Mouse (Mus musculus) stomach, embryonic 16.5 days (tissue): ENCODE results near the gene Vezt. TPM values are rescaled to one million over a fixed set of nuclear protein-coding genes. Genes with fewer than 3 reads are reported as not detected.

ENCODE experiments used
- ATAC-seq: fragments of 200-750 bp; cut with Nextera tagmentation; 2 replicates; pipeline ENCODE4 v1.8.0; 2017; ENCODE audit warnings: moderate number of reproducible peaks, moderate TSS enrichment; ENCODE audit not compliant: insufficient read depth, low FRiP score
- H3K27ac ChIP-seq: fragments of 300-500 bp; sonication (generic); 2 replicates; pipeline ENCODE4 v1.5.1; 2014; ENCODE audit warnings: low read length
- H3K27me3 ChIP-seq: fragments of 300-500 bp; sonication (generic); 2 replicates; pipeline ENCODE4 v1.6.1; 2014; ENCODE audit warnings: low read length, control low read depth, mixed read lengths; ENCODE audit not compliant: control insufficient read depth, insufficient read depth
- H3K36me3 ChIP-seq: fragments of 300-500 bp; sonication (generic); 2 replicates; pipeline ENCODE4 v1.6.1; 2014; ENCODE audit warnings: low read length; ENCODE audit not compliant: control insufficient read depth, insufficient read depth
- H3K4me1 ChIP-seq: fragments of 300-500 bp; sonication (generic); 2 replicates; pipeline ENCODE4 v1.6.1; 2014; ENCODE audit warnings: low read length, control low read depth, mixed read lengths; ENCODE audit not compliant: control insufficient read depth, insufficient read depth
- H3K4me2 ChIP-seq: fragments of 300-500 bp; sonication (generic); 2 replicates; pipeline ENCODE4 v1.6.1; 2014; ENCODE audit warnings: low read depth, low read length, mixed read lengths
- H3K4me3 ChIP-seq: fragments of 300-500 bp; sonication (generic); replicated peaks from 2 replicates; pipeline ENCODE4 v1.5.1; 2014; ENCODE audit warnings: mild to moderate bottlenecking, low read length
- H3K9ac ChIP-seq: fragments of 300-500 bp; sonication (generic); 2 replicates; pipeline ENCODE4 v1.6.1; 2014; ENCODE audit warnings: low read length
- H3K9me3 ChIP-seq: fragments of 300-500 bp; sonication (generic); replicated peaks from 2 replicates; pipeline ENCODE4 v1.6.1; 2016; ENCODE audit warnings: low read length, control low read depth; ENCODE audit not compliant: control insufficient read depth
- WGBS: fragments of 180-500 bp; shearing (Covaris S2); extraction: QIAGEN DNeasy Blood & Tissue Kit; methylation state at CpG from one replicate; pipeline ENCODE4 v1.1.7; 2014; 5-methylcytosine and 5-hydroxymethylcytosine counted together
- polyA plus RNA-seq: library from polyadenylated mRNA; unstranded; fragments of >200 nt; fragmentation: Nextera tagmentation; extraction: Ambion mirVana; gene quantifications from 2 replicates; pipeline ENCODE4 v1.2.1, GENCODE M21; 2015

Gene Vezt
- 26.4 and 27.4 TPM in 2 replicates for polyA plus RNA-seq

DNA sequence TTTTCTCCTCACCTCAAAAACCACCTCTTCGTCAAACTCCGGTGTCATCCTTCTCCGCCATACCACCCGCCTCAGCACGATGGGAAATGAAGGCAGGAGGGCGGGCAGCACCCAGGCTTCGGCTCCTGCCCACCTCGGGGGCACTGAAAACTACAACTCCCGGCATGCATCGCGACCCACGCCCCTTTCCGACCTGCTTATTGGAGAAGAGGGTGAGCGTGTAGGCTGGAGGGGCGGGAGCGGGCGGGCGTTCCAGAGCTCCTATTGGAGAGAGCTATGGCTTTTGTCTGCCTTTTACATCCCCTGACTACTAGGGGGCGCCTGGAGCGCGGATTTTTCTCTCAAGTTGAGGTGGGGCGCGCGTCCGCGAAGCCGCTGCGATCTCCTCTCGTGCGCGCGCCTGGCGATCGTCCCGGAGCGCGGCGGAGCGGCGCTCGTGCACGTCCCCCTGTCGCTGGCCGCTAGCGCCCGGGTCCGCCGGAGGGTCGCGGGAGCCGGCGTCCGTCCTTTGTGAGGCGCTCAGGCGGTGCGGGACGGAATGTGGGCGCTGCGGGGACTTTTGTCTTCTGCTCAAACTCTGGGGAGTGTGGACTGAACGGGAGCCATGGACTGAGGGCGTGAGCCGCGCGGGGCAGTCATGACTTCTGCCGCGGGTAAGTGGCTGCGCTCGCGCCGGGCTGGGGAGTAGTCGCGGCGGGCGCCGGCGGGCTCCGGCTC, at the start of gene Vezt, which contains the start of gene Fgd6:
Gene Vezt, minus strand, starts transcription at position 160 of the 717 bp plus-strand sequence.
Gene Fgd6, plus strand, starts transcription at position 344 of the 717 bp plus-strand sequence.
- H3K9ac ChIP-seq: peak within 1 kb of the TSS; percentile 94
- H3K27me3 ChIP-seq: no peaks in the 10 kb centered on the region
- peak within 1 kb of the TSS; percentile 75 for H3K27ac ChIP-seq
- no peaks in the 10 kb centered on the region for H3K36me3 ChIP-seq
- H3K4me2 ChIP-seq: peak within 1 kb of the TSS; percentile 80
- H3K4me3 ChIP-seq: peak within 1 kb of the TSS; percentile 86
- peaks cover 11% of the 10 kb centered on the region for H3K4me1 ChIP-seq
- no peaks in the 10 kb centered on the region for H3K9me3 ChIP-seq
- peak; percentile 99 for ATAC-seq
- under 1% methylated on average over 77 of the region's 77 CpGs for WGBS

DNA sequence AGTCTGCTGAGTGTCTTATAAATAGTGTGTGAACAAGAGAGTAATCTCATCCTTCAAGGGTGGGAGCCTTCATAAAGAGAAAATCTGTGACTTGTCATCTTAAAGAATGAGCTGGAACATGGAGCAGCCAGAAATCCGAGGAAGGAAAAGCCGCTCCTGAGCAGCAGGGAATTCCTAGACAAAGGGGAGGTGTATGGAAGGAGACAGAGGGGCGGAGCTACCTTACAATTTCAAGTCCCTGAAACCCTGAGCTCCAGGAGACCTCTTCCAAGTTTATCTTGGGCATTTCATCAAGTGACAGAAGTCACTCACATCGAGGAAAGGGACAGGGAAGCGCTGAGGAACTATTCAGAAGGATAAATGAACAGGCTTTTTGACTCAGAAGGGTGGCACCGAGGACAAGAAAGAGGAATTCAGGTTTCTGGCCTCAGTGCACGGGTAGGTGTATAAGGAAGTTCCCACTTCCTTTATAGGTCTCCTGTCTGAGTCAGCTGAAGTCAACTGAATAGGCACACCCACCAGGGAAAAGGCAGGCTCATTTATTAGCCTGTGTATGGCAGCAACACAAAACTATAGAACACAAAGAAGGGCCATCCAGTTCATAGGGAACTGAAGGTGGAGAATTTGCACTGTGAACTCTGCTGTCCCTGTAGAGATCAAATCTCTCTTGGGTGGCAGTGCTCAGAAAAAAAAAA, 46.6 kb upstream of the Vezt start:
- H3K27ac ChIP-seq: peak overlapping the region; percentile 83

DNA sequence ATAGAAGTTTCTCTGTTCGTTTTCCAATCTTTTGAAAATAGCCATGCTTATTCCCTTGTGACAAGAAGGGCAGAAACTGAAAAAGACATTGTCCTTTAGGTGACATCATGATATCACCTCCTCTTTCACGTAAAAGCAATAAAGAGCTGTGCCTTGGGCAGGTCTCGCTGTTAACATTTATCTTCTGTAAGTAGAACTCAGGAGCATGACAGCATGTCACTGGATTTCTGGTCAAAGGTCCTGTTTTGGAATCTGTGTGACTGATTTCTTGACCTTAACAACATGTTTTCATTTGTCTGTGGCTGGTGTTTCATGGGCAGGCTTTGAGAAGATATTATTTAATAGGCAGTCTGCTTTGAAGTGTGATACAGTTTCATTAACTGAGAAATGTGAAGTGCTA, 45.1 kb upstream of the Vezt start:
- Histone ChIP-seq H3K9ac (no peak overlapping the region), H3K4me2 (no peak overlapping the region), H3K9me3 (no peaks in the 10 kb centered on the region), H3K36me3 (no peaks in the 10 kb centered on the region), H3K27me3 (no peaks in the 10 kb centered on the region), H3K27ac (no peak overlapping the region), H3K4me1 (peaks cover 5% of the 10 kb centered on the region; the same call in 1 of the 2 replicates), H3K4me3 (no peak overlapping the region)
- 66% methylated on average over 3 of the region's 3 CpGs for WGBS
- ATAC-seq: no peak

More for the DNA sequence above, 46.6 kb upstream of the Vezt start:
- Histone ChIP-seq H3K4me1 (peaks cover 5% of the 10 kb centered on the region; the same call in 1 of the 2 replicates), H3K9ac (no peak overlapping the region), H3K4me3 (no peak overlapping the region), H3K4me2 (peak overlapping the region; percentile 25; the same call in 1 of the 2 replicates), H3K9me3 (no peaks in the 10 kb centered on the region), H3K36me3 (no peaks in the 10 kb centered on the region), H3K27me3 (no peaks in the 10 kb centered on the region)
- WGBS: 34% methylated on average over 7 of the region's 7 CpGs
- ATAC-seq: peak; percentile 80

DNA sequence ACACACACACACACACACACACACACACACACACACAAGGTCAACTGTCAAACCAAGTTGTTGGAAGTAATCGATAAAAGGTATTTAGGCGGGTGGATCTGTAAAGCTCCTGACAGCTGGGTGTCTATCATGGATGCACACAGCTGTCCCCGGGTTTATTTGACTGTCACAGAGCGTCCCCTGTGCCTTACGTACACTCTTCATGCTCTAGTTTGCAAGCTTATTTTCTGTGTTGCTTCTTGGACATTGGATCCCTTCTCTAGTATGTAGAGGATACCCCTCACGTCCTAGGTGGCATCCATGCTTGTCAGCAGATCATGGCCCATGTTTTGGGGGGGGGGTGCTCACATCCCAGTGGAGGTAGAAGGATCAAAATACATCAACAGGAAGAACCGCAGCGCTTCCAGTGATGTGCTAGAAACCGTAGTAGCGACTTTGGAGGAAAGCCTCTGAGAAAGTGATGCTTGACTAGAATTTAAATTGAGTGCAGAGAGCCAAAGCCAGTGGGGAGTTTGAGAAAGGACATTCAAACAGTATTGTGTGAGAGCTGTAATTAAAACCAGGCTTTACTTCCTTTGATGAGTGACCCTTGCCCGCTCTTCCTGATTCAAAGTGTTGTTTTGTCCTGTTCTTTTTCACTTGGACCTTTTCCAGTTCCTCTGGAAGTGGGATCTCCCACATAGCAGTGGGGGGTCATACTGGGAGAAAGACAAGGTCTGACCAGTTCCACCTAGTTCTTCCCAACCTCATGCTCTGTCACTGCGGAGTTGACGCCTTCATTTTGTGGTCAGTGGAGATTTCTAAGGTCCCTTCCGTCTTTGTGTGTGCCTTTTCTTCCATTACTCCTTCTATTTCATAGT, 41.6 kb upstream of the Vezt start:
- Histone ChIP-seq H3K4me1 (peaks cover 16% of the 10 kb centered on the region), H3K4me2 (no peak overlapping the region), H3K9ac (no peak overlapping the region), H3K9me3 (no peaks in the 10 kb centered on the region), H3K27me3 (no peaks in the 10 kb centered on the region), H3K4me3 (no peak overlapping the region), H3K27ac (no peak overlapping the region), H3K36me3 (peaks cover 3% of the 10 kb centered on the region; the same call in 1 of the 2 replicates)
- ATAC-seq: no peak
- WGBS: 88% methylated on average over 14 of the region's 14 CpGs

DNA sequence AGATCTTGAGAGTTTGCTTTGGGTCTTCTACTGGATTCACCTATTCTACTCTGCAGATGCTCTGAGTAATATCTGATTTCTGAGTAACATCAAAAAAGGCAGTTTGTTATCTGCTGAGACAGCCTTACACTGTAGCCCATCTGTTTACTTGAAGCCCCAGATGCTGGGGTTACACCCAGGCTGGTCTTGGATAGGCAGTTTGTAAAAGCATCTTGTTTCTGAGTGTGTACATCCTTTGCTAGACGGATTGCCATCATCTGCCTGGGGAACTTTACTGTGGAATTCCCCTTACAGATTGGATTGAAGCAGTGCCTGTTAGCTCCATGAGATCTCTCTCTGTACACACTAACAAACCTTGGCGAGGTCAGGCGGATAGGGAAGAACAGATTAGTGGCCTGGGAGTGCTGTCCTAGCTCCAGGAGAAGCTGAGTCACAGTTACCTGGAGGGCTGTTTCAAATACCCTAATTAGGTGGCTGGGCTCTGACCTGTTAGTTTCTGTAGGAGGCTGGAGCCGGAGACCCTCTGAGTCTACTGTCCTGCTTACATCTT, 37.4 kb upstream of the Vezt start:
- H3K4me1 ChIP-seq: peaks cover 12% of the 10 kb centered on the region
- H3K27ac ChIP-seq: peak overlapping the region; percentile 67
- peaks cover 3% of the 10 kb centered on the region; the same call in 1 of the 2 replicates for H3K36me3 ChIP-seq
- 0 out of 2 replicates have a peak overlapping the region, but pooled peaks have one; percentile 10 for H3K9ac ChIP-seq
- no peak overlapping the region for H3K4me3 ChIP-seq
- H3K27me3 ChIP-seq: no peaks in the 10 kb centered on the region
- WGBS: 47% methylated on average over 4 of the region's 4 CpGs
- ATAC-seq: peak; percentile 14; the same call in 1 of the 2 replicates
- 0 out of 2 replicates have a peak overlapping the region, but pooled peaks have one; percentile 22 for H3K4me2 ChIP-seq
- no peaks in the 10 kb centered on the region for H3K9me3 ChIP-seq

DNA sequence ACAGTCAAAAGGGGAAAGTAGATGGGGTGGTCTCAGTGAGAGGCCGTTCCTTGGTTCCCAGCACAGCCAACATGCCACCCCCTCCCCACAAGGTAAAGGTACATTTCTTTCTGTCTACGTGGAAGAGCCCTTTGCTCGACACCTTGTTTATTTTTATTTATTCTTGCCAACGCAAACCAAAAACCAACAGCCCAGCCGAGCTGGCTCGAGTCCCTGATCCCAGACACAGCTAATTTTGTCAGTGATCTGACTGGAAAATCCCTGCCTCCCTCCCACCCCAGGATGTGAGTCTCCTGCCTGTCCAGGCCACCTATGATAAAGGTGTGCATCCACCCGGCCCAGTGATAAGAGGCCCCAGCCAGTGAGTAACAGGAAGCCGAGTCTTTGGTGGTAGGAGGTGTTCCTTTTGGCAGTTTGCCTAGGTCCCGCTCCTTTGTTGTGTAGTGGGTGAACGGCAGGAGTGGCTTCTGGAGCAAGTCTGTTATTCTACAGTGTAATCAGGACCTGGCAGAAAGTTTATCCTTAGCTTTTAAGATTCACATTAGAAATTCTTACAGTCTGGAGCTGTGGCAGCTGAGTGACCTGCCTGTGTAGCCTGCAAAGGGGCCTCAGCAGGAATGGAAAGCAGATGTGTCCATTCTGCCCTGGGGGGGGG, 36.8 kb upstream of the Vezt start:
- H3K27me3 ChIP-seq: no peaks in the 10 kb centered on the region
- 0 out of 2 replicates have a peak overlapping the region, but pooled peaks have one; percentile 22 for H3K4me2 ChIP-seq
- ATAC-seq: peak; percentile 76; the same call in 1 of the 2 replicates
- 19% methylated on average over 10 of the region's 10 CpGs for WGBS
- H3K4me3 ChIP-seq: no peak overlapping the region
- H3K9me3 ChIP-seq: no peaks in the 10 kb centered on the region
- peaks cover 3% of the 10 kb centered on the region; the same call in 1 of the 2 replicates for H3K36me3 ChIP-seq
- H3K27ac ChIP-seq: peak overlapping the region; percentile 67
- H3K4me1 ChIP-seq: peaks cover 12% of the 10 kb centered on the region
- 0 out of 2 replicates have a peak overlapping the region, but pooled peaks have one; percentile 10 for H3K9ac ChIP-seq

DNA sequence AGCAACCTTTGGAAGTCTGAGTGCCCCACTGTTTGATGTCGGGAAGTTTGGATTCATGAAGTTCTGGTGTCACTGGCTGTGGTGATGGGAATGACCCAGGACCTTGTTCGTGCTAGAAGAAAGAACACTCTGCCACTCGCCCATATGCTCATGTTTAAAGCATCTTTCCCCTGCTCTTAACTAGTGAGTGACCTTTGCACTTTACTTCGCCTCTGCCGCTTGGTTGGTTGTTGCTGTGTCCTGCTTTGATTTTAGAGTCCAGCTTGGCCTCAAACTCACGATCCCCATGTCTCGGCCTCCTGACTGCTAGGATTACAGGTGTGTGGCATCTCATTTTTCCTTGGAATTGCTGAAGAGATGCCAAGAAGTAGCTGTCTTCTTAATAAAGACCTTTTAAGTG, 36.0 kb upstream of the Vezt start:
- Histone ChIP-seq H3K9ac (no peak overlapping the region), H3K4me3 (no peak overlapping the region), H3K36me3 (peaks cover 3% of the 10 kb centered on the region; the same call in 1 of the 2 replicates), H3K4me1 (peaks cover 12% of the 10 kb centered on the region), H3K9me3 (no peaks in the 10 kb centered on the region), H3K27ac (no peak overlapping the region), H3K27me3 (no peaks in the 10 kb centered on the region), H3K4me2 (no peak overlapping the region)
- no peak for ATAC-seq
- 77% methylated on average over 7 of the region's 7 CpGs for WGBS

DNA sequence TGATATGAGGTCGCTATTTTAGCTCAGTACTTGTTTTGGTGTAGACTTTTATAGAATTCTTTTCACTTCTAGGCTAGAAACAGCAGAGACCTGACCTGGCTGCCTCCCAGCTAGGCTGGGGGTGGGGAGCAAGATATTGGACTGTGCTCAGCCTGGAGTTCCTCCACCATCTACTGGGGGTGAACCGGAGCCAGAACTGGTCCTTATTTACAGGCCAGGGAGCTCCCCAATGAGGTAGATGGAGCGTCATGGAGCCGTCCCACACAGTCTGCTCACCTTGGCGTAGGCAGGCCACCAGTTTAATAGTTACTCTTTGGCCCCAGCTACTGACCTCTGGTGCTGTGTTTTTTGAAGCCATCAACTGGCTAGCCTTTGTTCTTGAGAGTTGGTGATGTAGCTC, 33.1 kb upstream of the Vezt start:
- Histone ChIP-seq H3K4me1 (peaks cover 16% of the 10 kb centered on the region), H3K4me3 (no peak overlapping the region), H3K4me2 (no peak overlapping the region), H3K9ac (no peak overlapping the region), H3K9me3 (no peaks in the 10 kb centered on the region), H3K27me3 (no peaks in the 10 kb centered on the region), H3K27ac (no peak overlapping the region), H3K36me3 (no peaks in the 10 kb centered on the region)
- no peak for ATAC-seq
- WGBS: 81% methylated on average over 5 of the region's 5 CpGs
